ENCODE assay signal across 11 mouse cellular contexts in the genomic region with DNA sequence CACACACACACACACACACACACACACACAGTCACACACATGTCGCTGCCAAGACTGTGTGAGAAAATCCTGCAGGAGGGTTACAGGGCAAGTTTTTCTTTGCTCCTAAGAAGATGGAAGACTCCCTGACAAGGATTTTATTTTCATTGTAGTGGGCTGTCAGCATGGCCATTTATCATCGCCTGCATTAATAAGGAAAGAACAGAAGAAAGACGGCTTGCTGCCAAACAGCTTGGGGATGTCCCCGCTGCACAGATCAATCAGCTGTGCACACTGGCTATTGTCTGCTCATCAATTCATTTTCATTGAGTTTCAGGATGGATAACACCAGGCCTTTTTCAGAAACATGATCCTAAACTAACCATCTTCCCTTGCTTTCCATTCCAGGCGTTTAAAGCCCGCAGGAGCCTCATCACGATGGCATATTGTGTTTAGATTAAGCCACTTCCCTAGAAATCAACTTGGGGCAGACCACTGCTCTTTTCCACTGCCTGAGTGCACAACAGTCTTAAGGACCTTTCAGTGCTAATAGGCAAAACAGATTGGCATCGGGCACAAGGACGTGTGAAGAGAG.
A peak's percentile ranks its signal among the peaks of the same experiment; 100 is the strongest.
DNase-seq lines count a peak whose midpoint lies in the region; ATAC-seq lines count a peak whose summit lies in the region.
"Had no signal": no experiment of that assay in that cellular context is flagged by ENCODE, and none has a peak within 500 bp of the region (broad histone marks: within the 10 kb centered on the region; RNA-seq: fewer than 3 reads in every experiment).

No protein-coding gene starts in this region.

- 14% methylated on average over 9 of the region's 9 CpGs for WGBS in lung, embryonic 16.5 days
- 5% methylated on average over 9 of the region's 9 CpGs for WGBS in forebrain, embryonic 16.5 days
- 14% methylated on average over 9 of the region's 9 CpGs for WGBS in stomach, embryonic 16.5 days

- no peaks in the 10 kb centered on the region for H3K9me3 ChIP-seq in lung, embryonic 16.5 days (ENCODE audit: control insufficient read depth, low read length)
- H3K9me3 ChIP-seq in forebrain, embryonic 16.5 days (ENCODE audit: control insufficient read depth, low read length) = no peaks in the 10 kb centered on the region
- H3K9me3 ChIP-seq in stomach, embryonic 16.5 days (replicated peaks; ENCODE audit: control insufficient read depth, low read length) = no peaks in the 10 kb centered on the region
- H3K9me3 ChIP-seq: heart, embryonic 12.5 days; limb, embryonic 13.5 days had no signal

- H3K27me3 ChIP-seq in lung, embryonic 16.5 days (ENCODE audit: control insufficient read depth, insufficient read depth, low read depth, low read length) = no peaks in the 10 kb centered on the region
- no peaks in the 10 kb centered on the region for H3K27me3 ChIP-seq in forebrain, embryonic 16.5 days (replicated peaks; ENCODE audit: control insufficient read depth, insufficient read depth, low read length)
- no peaks in the 10 kb centered on the region for H3K27me3 ChIP-seq in stomach, embryonic 16.5 days (ENCODE audit: control insufficient read depth, insufficient read depth, low read length)
- H3K27me3 ChIP-seq: heart, embryonic 12.5 days; limb, embryonic 13.5 days had no signal

- no peaks in the 10 kb centered on the region for H3K36me3 ChIP-seq in lung, embryonic 16.5 days (ENCODE audit: control insufficient read depth, insufficient read depth, low read length)
- no peaks in the 10 kb centered on the region for H3K36me3 ChIP-seq in forebrain, embryonic 16.5 days (ENCODE audit: control insufficient read depth, insufficient read depth)
- no peaks in the 10 kb centered on the region for H3K36me3 ChIP-seq in stomach, embryonic 16.5 days (ENCODE audit: control insufficient read depth, insufficient read depth, low read length)
- H3K36me3 ChIP-seq: heart, embryonic 12.5 days; limb, embryonic 13.5 days had no signal

- no peak overlapping the region for H3K4me3 ChIP-seq in lung, embryonic 16.5 days (ENCODE audit: low read length)
- no peak overlapping the region for H3K4me3 ChIP-seq in forebrain, embryonic 16.5 days (replicated peaks; ENCODE audit: low read length)
- H3K4me3 ChIP-seq in stomach, embryonic 16.5 days (replicated peaks; ENCODE audit: low read length) = no peak overlapping the region
- H3K4me3 ChIP-seq: heart, embryonic 12.5 days; limb, embryonic 13.5 days had no signal

- H3K9ac ChIP-seq in lung, embryonic 16.5 days (ENCODE audit: low read length) = no peak overlapping the region
- H3K9ac ChIP-seq in forebrain, embryonic 16.5 days (replicated peaks; ENCODE audit: low read depth, low read length) = no peak overlapping the region; the same call in 1 of the 2 replicates
- no peak overlapping the region for H3K9ac ChIP-seq in stomach, embryonic 16.5 days (ENCODE audit: low read length)
- H3K9ac ChIP-seq: heart, embryonic 12.5 days; limb, embryonic 13.5 days had no signal

- no peak overlapping the region for H3K27ac ChIP-seq in lung, embryonic 16.5 days (ENCODE audit: low read length)
- H3K27ac ChIP-seq in forebrain, embryonic 16.5 days (ENCODE audit: low read length) = no peak overlapping the region
- H3K27ac ChIP-seq in stomach, embryonic 16.5 days (ENCODE audit: low read length) = no peak overlapping the region
- H3K27ac ChIP-seq: limb, embryonic 13.5 days had no signal

- 0 out of 2 replicates have a peak overlapping the region, but pooled peaks have one; percentile 9 for H3K4me2 ChIP-seq in lung, embryonic 16.5 days (ENCODE audit: low read depth, low read length)
- H3K4me2 ChIP-seq in forebrain, embryonic 16.5 days (ENCODE audit: low read length) = peak overlapping the region; percentile 36
- peak overlapping the region; percentile 12; the same call in 1 of the 2 replicates for H3K4me2 ChIP-seq in stomach, embryonic 16.5 days (ENCODE audit: low read depth, low read length)
- H3K4me2 ChIP-seq: heart, embryonic 12.5 days; limb, embryonic 13.5 days had no signal

- no peak for ATAC-seq in lung, embryonic 16.5 days (ENCODE audit: low read depth)
- ATAC-seq in forebrain, embryonic 16.5 days = peak; percentile 64; the same call in 1 of the 2 replicates
- ATAC-seq in stomach, embryonic 16.5 days (ENCODE audit: insufficient read depth, low FRiP score) = no peak
- ATAC-seq: Patski had no signal

- DNase-seq in lung, adult 18-20 months = no peak
- peak; percentile 87 for DNase-seq in mesoderm, embryonic 11.5 days (ENCODE audit: low read depth, low spot score)
- no peak for DNase-seq in heart, adult 11 months
- no peak for DNase-seq in left cerebral cortex, adult 11 months (ENCODE audit: low spot score)
- DNase-seq: cerebellum, adult 8-10 months had no signal

- no peaks in the 10 kb centered on the region for H3K4me1 ChIP-seq in lung, embryonic 16.5 days (replicated peaks; ENCODE audit: control insufficient read depth, insufficient read depth, low read length)
- peaks cover 7% of the 10 kb centered on the region for H3K4me1 ChIP-seq in forebrain, embryonic 16.5 days (replicated peaks; ENCODE audit: control insufficient read depth, insufficient read depth, low read length)
- no peaks in the 10 kb centered on the region for H3K4me1 ChIP-seq in stomach, embryonic 16.5 days (ENCODE audit: control insufficient read depth, insufficient read depth, low read length)
- H3K4me1 ChIP-seq: heart, embryonic 12.5 days; limb, embryonic 13.5 days had no signal
